Mouse (Mus musculus): ENCODE data around the gene Usp15. TPM values are rescaled to one million over a fixed set of nuclear protein-coding genes. Genes with fewer than 3 reads are reported as not detected.

The Usp15 gene
- polyA plus RNA-seq, 1 experiment = 110 TPM

DNA sequence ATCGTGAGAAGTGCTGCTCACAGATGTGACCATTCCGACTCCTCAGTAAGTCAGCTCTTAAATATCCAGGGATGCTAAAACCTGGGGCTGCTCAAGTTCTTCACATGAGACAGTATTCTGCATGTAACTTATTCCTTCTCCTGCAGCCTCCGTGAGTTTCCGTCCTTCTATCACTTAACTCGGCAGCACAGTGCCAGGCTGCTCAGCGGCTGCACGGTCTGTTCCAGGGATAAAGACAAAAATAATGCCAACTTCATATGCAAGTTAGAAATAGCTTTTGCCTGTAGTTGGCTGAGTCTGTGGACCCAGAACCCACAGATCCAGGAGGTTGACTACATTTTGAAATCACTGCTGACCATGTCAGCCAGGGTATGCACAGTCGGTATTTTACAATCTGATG, 52.5 kb downstream of the Usp15 start:
- WGBS = 95% methylated on average over 8 of the region's 8 CpGs
- no peak for TF ChIP-seq POLR2A (IDR thresholded peaks at IDR 0.05; ENCODE audit: borderline replicate concordance, control insufficient read depth, low read depth, low read length)
- no peak for TF ChIP-seq CTCF (IDR thresholded peaks at IDR 0.05; ENCODE audit: control insufficient read depth, insufficient read depth, low read length)
- Histone ChIP-seq H3K4me3 (replicated peaks; ENCODE audit: control insufficient read depth, low read depth, low read length) (no peak overlapping the region), H3K4me1 (ENCODE audit: control insufficient read depth, insufficient read depth, low read length) (peaks cover 2% of the 10 kb centered on the region; the same call in 1 of the 2 replicates), H3K27ac (ENCODE audit: control insufficient read depth, insufficient read depth, low read depth, low read length, poor library complexity) (no peak overlapping the region)

DNA sequence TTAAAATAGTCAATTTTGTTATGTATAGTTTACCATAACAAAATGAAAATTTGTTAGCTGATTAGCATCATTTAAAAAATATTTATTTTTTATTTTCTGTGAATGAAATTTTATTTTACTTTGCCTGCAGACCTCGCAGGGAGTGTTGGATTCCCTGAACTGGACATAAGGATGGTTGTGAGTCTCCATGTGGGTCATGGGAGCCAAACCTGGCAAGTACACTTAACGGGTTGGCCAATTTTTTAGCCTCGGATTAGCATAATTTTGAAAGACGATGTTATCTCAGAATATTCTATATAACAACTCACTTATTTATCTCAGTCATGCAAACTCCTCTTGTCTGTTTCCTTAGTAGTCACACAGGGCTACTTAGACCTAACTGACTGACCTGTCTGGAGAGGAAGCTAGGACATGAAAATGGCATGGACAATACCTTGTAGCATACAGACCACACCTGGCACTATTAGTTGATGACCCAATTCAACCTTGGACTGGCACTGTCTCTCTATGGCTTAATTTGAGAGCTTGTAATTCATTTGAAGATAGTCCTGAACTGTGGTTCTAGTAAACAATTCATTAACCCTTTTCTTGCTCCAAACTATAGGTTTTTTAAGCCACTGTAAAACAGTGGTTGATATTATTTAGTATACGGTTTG, 54.3 kb downstream of the Usp15 start:
- H3K27ac ChIP-seq (ENCODE audit: control insufficient read depth, insufficient read depth, low read depth, low read length, poor library complexity) = no peak overlapping the region
- no peak overlapping the region for H3K4me3 ChIP-seq (replicated peaks; ENCODE audit: control insufficient read depth, low read depth, low read length)
- H3K4me1 ChIP-seq (ENCODE audit: control insufficient read depth, insufficient read depth, low read length) = peaks cover 2% of the 10 kb centered on the region; the same call in 1 of the 2 replicates
- 85% methylated on average over 5 of the region's 5 CpGs for WGBS
- TF ChIP-seq CTCF (IDR thresholded peaks at IDR 0.05; ENCODE audit: control insufficient read depth, insufficient read depth, low read length) = no peak
- TF ChIP-seq POLR2A (IDR thresholded peaks at IDR 0.05; ENCODE audit: borderline replicate concordance, control insufficient read depth, low read depth, low read length) = no peak

DNA sequence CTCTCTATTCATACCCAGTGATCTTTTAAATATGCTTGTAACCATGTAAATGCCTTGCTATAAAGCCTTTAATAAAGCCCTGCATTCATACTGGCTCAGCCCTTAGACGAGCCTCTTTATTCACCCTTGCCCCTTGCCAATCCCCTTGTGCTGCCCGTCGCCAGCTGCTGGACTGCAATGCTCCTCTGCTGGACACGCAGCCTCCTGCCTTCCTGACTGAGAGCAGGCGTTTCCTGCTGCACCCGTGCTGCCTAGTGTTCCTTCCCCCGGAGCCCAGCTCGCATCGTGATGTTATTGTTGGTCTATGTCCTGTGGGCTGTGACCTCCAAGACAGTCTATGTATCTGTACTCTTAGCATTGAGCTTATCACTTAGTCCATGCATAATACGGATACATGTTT, 61.0 kb downstream of the Usp15 start:
- TF ChIP-seq CTCF (IDR thresholded peaks at IDR 0.05; ENCODE audit: control insufficient read depth, insufficient read depth, low read length) (no peak), POLR2A (IDR thresholded peaks at IDR 0.05; ENCODE audit: borderline replicate concordance, control insufficient read depth, low read depth, low read length) (no peak)
- Histone ChIP-seq H3K27ac (ENCODE audit: control insufficient read depth, insufficient read depth, low read depth, low read length, poor library complexity) (no peak overlapping the region), H3K4me1 (ENCODE audit: control insufficient read depth, insufficient read depth, low read length) (no peaks in the 10 kb centered on the region), H3K4me3 (replicated peaks; ENCODE audit: control insufficient read depth, low read depth, low read length) (no peak overlapping the region)
- WGBS = 87% methylated on average over 10 of the region's 10 CpGs

DNA sequence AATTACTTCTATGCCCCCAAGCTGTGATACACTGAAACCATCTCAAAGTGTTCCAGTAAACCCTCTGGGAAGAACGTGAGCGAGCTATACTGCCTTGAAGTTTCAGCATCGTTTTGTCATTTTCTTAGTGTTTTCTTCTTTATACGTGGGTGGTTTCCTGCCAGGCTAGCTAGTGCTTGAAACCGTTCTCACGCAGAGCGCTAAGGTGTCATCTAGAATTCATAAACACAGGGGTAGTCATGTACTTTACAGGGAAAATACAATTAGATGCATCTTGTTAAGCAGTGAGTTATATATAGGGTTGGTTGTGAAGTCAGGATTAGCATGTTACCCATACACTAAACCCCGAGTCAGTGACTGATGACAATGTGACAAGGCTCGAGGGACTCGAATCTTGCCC, 65.3 kb downstream of the Usp15 start:
- no peak overlapping the region for H3K27ac ChIP-seq (ENCODE audit: control insufficient read depth, insufficient read depth, low read depth, low read length, poor library complexity)

DNA sequence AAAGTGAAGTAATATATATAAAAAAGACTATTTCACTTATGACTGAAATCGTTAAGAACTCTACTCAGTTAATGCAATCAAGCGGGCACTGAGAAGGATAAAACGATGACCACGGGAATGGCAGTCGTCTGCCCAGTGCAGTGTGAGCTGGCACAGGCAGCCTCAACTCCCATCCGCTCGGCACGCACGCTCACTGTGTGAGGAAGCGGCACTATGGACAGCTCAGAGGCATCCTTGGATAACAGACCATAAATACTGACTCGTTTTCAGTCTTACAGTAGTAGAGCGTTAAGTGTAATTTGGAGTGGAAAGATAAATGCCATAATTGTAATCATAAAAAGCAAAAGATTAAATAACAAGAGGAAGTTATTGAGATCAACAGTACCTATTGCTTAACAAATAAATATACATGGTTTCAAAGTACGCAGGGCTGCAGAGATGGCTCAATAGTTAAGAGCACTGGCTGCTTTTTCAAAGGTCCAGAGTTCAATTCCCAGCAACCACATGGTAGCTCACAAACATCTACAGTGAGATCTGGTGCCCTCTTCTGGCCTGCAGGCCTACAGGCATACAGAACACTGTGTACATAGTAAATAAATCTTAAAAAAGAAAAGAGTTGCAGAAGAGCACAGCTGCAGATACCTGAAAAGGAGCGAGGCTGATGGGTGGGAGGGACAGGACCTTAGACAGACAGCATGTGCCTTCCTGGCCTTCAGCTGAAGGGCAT, 76.0 kb downstream of the Usp15 start:
- no peak for TF ChIP-seq POLR2A (IDR thresholded peaks at IDR 0.05; ENCODE audit: borderline replicate concordance, control insufficient read depth, low read depth, low read length)
- no peak for TF ChIP-seq CTCF (IDR thresholded peaks at IDR 0.05; ENCODE audit: control insufficient read depth, insufficient read depth, low read length)
- no peak overlapping the region for H3K27ac ChIP-seq (ENCODE audit: control insufficient read depth, insufficient read depth, low read depth, low read length, poor library complexity)
- 95% methylated on average over 14 of the region's 14 CpGs for WGBS
- H3K4me3 ChIP-seq (replicated peaks; ENCODE audit: control insufficient read depth, low read depth, low read length) = no peak overlapping the region
- no peaks in the 10 kb centered on the region for H3K4me1 ChIP-seq (ENCODE audit: control insufficient read depth, insufficient read depth, low read length)

More for the DNA sequence above, 65.3 kb downstream of the Usp15 start:
- no peak overlapping the region for H3K4me3 ChIP-seq (replicated peaks; ENCODE audit: control insufficient read depth, low read depth, low read length)
- no peak for TF ChIP-seq CTCF (IDR thresholded peaks at IDR 0.05; ENCODE audit: control insufficient read depth, insufficient read depth, low read length)
- no peak for TF ChIP-seq POLR2A (IDR thresholded peaks at IDR 0.05; ENCODE audit: borderline replicate concordance, control insufficient read depth, low read depth, low read length)
- WGBS = 94% methylated on average over 10 of the region's 10 CpGs
- no peaks in the 10 kb centered on the region for H3K4me1 ChIP-seq (ENCODE audit: control insufficient read depth, insufficient read depth, low read length)

DNA sequence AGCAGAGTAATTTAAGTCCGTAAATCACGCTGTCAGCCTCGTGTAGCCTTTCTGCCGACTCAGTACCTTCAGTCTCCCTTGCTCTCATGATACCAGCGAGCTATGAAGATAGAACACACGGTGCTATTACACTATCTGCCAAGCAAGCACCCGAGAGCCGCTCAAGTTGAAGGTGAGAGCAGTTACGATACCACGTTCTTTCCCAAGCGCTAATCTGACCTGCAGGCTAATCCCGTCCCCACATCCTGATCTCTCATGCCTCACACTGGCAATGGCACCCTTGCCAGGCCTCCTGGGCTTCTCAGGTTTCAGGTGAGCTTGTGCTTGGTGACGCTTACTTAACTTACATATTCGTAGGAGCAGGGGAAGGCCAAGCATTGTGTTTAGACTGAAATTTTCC, 79.9 kb downstream of the Usp15 start:
- WGBS = 91% methylated on average over 14 of the region's 14 CpGs
- Histone ChIP-seq H3K4me3 (replicated peaks; ENCODE audit: control insufficient read depth, low read depth, low read length) (no peak overlapping the region), H3K27ac (ENCODE audit: control insufficient read depth, insufficient read depth, low read depth, low read length, poor library complexity) (no peak overlapping the region), H3K4me1 (ENCODE audit: control insufficient read depth, insufficient read depth, low read length) (no peaks in the 10 kb centered on the region)
- no peak for TF ChIP-seq POLR2A (IDR thresholded peaks at IDR 0.05; ENCODE audit: borderline replicate concordance, control insufficient read depth, low read depth, low read length)
- TF ChIP-seq CTCF (IDR thresholded peaks at IDR 0.05; ENCODE audit: control insufficient read depth, insufficient read depth, low read length) = no peak

DNA sequence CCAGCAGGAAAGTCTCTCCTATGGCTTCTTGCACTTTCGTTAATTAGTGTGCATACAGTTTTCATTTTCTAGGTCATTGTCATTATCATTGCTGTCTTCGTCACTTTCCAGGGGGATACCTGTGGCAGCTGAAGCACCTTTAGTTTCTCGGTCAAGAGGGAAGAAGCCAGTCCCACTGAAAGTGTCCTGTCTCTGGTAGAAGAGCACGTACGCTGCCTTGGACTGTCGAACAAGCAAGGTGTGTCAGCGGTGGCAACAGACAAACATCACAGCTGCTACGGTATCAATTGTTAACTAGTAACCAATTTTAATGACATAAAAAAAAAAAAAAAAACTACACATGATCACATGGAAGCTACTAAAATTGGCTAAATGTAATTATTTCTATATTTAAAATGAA, 83.3 kb downstream of the Usp15 start:
- Histone ChIP-seq H3K4me1 (ENCODE audit: control insufficient read depth, insufficient read depth, low read length) (no peaks in the 10 kb centered on the region), H3K27ac (ENCODE audit: control insufficient read depth, insufficient read depth, low read depth, low read length, poor library complexity) (no peak overlapping the region), H3K4me3 (replicated peaks; ENCODE audit: control insufficient read depth, low read depth, low read length) (no peak overlapping the region)
- TF ChIP-seq CTCF (IDR thresholded peaks at IDR 0.05; ENCODE audit: control insufficient read depth, insufficient read depth, low read length) (no peak), POLR2A (IDR thresholded peaks at IDR 0.05; ENCODE audit: borderline replicate concordance, control insufficient read depth, low read depth, low read length) (no peak)
- 94% methylated on average over 8 of the region's 8 CpGs for WGBS

DNA sequence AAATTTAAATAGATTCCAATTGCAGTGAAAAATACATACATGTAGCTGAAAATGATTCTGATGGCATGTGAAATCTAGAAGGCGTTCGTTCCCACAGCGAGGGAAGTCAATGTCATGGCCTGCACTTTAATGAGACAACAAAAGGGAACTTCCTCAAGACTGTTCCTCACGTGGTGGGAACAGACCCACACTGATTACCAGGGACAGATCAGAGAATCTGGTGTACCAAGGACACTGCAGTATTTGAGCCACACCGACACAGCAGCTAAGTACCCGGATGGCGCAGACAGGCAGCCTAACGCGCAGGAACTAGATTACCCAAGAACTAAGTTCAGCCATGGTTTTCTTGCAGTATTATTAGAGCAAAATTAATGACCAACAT, 84.0 kb downstream of the Usp15 start:
- TF ChIP-seq POLR2A (IDR thresholded peaks at IDR 0.05; ENCODE audit: borderline replicate concordance, control insufficient read depth, low read depth, low read length) (no peak), CTCF (IDR thresholded peaks at IDR 0.05; ENCODE audit: control insufficient read depth, insufficient read depth, low read length) (no peak)
- no peak overlapping the region for H3K27ac ChIP-seq (ENCODE audit: control insufficient read depth, insufficient read depth, low read depth, low read length, poor library complexity)
- H3K4me1 ChIP-seq (ENCODE audit: control insufficient read depth, insufficient read depth, low read length) = no peaks in the 10 kb centered on the region
- WGBS = 83% methylated on average over 9 of the region's 9 CpGs
- no peak overlapping the region for H3K4me3 ChIP-seq (replicated peaks; ENCODE audit: control insufficient read depth, low read depth, low read length)

Measured in bone marrow, adult 2 months (tissue).